Mouse (Mus musculus): ENCODE measurements around the gene Zscan4-ps2. TPM values are rescaled to one million over a fixed set of nuclear protein-coding genes. Genes with fewer than 3 reads are reported as not detected.
"Not testable (repeated sequence)": the region's sequence is repeated elsewhere in the genome, so short reads cannot be mapped to it uniquely, and the experiment has no call there.

Gene Zscan4-ps2
- not detected in 2 replicates for polyA plus RNA-seq (2015; fragmentation: Nextera tagmentation; extraction: Ambion mirVana)

DNA sequence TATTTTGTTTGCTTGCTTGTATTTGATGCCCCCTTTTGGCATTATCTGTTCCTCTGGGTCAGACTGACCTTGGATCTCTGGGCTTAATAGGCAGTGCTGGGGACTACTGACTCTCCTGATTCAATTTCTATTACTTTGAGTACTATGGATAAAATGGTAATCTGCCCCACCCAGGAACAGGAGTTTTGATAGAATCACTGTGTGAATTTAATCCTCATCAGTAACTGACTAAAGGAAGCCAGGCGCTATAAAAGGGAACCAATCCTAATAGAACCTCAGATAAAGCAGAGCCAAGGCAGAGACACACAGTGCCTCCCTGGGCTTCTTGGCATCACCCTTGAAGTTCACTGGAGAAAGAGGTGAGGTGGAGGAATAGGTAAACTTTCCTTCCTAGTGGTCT is at the start of gene Zscan4-ps2:
Gene Zscan4-ps2, plus strand, starts transcription at position 301 of the 400 bp plus-strand sequence.
- H3K36me3 ChIP-seq; H3K4me1 ChIP-seq; H3K9ac ChIP-seq; H3K4me3 ChIP-seq; H3K9me3 ChIP-seq; H3K27me3 ChIP-seq; H3K27ac ChIP-seq; H3K4me2 ChIP-seq; ATAC-seq (ENCODE audit: insufficient number of reproducible peaks, insufficient read depth, low FRiP score, low TSS enrichment, low read depth): not testable (repeated sequence)
- WGBS = 83% methylated on average over 1 of the region's 1 CpGs

Other genes starting within 250 kb of the Zscan4-ps2 start
- gene Zscan4e, start 203.6 kb upstream of the Zscan4-ps2 start, polyA plus RNA-seq (2015; fragmentation: Nextera tagmentation; extraction: Ambion mirVana) = not detected in 2 replicates
- not detected in 2 replicates for gene Zscan4f, start 116.4 kb upstream of the Zscan4-ps2 start, polyA plus RNA-seq (2015; fragmentation: Nextera tagmentation; extraction: Ambion mirVana)
- gene Zscan4-ps3, start 95.0 kb downstream of the Zscan4-ps2 start, polyA plus RNA-seq (2015; fragmentation: Nextera tagmentation; extraction: Ambion mirVana) = not detected in 2 replicates
- gene Vmn1r72, start 165.8 kb downstream of the Zscan4-ps2 start, polyA plus RNA-seq (2015; fragmentation: Nextera tagmentation; extraction: Ambion mirVana) = not detected in 2 replicates
- not detected in 2 replicates for gene Vmn1r73, start 216.0 kb downstream of the Zscan4-ps2 start, polyA plus RNA-seq (2015; fragmentation: Nextera tagmentation; extraction: Ambion mirVana)